17 mouse cellular contexts compared by ENCODE assay signal in the genomic region with DNA sequence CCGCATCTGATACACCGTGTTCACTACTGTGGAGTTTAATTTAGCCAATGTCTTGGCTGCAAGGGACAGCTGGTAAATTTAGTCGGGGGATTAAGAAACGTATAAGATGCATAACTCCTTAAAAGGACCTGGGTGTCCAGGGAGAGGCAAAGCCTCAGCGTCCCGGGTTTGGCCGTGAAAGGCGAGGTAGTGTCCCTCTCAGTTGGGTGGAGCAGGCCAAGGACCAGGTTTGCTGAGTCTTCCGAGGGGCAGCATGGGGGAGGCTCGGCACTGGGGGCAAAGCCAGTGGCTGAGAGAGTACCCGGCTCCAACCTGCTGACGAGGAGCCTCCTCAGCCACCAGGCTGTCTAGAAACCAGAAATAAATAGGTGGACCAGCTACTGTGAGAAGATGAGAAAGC. TPM values are rescaled to one million over a fixed set of nuclear protein-coding genes. Genes with fewer than 3 reads are reported as not detected.
DNase-seq lines count a peak whose midpoint lies in the region.
"Had no signal": no experiment of that assay in that cellular context is flagged by ENCODE, and none has a peak within 500 bp of the region (broad histone marks: within the 10 kb centered on the region; RNA-seq: fewer than 3 reads in every experiment).

No protein-coding gene starts in this region.

- peak; percentile 64 for DNase-seq in gastrocnemius, adult 18-20 months (ENCODE audit: low spot score)
- no peak for DNase-seq in gastrocnemius, postnatal 36 days
- DNase-seq in gastrocnemius, adult 8-10 months (ENCODE audit: low spot score in 2 of 2): peak; percentile 24 to 54
- no peak for DNase-seq in gastrocnemius, postnatal 4 days (ENCODE audit: low spot score in 2 of 2)
- DNase-seq in gastrocnemius, postnatal 14 days: peak; percentile 49
- DNase-seq in skeletal muscle tissue, adult 2 months (ENCODE audit: low read depth, low spot score): peak; percentile 86
- no peak for DNase-seq in left cerebral cortex, adult 11 months (ENCODE audit: low spot score)
- DNase-seq: adrenal gland, adult 8-10 months; adrenal gland, postnatal 14 days; adrenal gland, postnatal 36 days; B cell, adult 2 months; cerebellum, adult 11-12 months; cerebellum, adult 2 months; cerebellum, adult 9-10 months; cerebellum, postnatal 10 days; cerebellum, postnatal 25 days had no signal

- intact Hi-C loops in gastrocnemius, postnatal 36 days (cut with DNase I): no loop called here
- intact Hi-C loops in gastrocnemius, postnatal 14 days (cut with DNase I; ENCODE audit: low total_unique reads): no loop called here

RNA-seq across cellular contexts. Expression of a gene that starts 16.8 kb away (rescaled TPM):
- under 1 TPM; 0.50 to 1.00 TPM for total RNA-seq in gastrocnemius, adult 18-20 months (2021)
- total RNA-seq in gastrocnemius, postnatal 36 days (2021): 1 to 10 TPM in 1 of 2 experiments, under 1 TPM in 1; 0.91 to 1.2 TPM
- total RNA-seq in gastrocnemius, adult 8-10 months (2022): under 1 TPM in 3 of 4 experiments, not detected in 1; 0.24 to 0.94 (median 0.74) TPM
- total RNA-seq in gastrocnemius, postnatal 4 days (2021): 1 to 10 TPM; 3.4 to 3.9 TPM
- 1 to 10 TPM in 1 of 2 experiments, under 1 TPM in 1; 1.00 to 3.0 TPM for total RNA-seq in gastrocnemius, postnatal 14 days (2021)

RNA-seq across cellular contexts. Expression of a gene that starts 21.6 kb away (rescaled TPM):
- over 10,000 TPM; 13,440 to 14,162 TPM for total RNA-seq in gastrocnemius, adult 18-20 months (2021)
- total RNA-seq in gastrocnemius, postnatal 36 days (2021): over 10,000 TPM; 16,417 to 20,637 TPM
- total RNA-seq in gastrocnemius, adult 8-10 months (2022): over 10,000 TPM; 12,380 to 17,080 (median 15,669) TPM
- total RNA-seq in gastrocnemius, postnatal 4 days (2021): 100 to 1,000 TPM; 716 to 864 TPM
- over 10,000 TPM; 19,167 to 21,154 TPM for total RNA-seq in gastrocnemius, postnatal 14 days (2021)
- total RNA-seq: adrenal gland, adult 8-10 months; adrenal gland, postnatal 14 days; adrenal gland, postnatal 36 days; G1E had no signal

RNA-seq across cellular contexts. Expression of a gene that starts 53.9 kb away (rescaled TPM):
- total RNA-seq in gastrocnemius, adult 18-20 months (2021): 10 to 100 TPM; 11.5 to 16.6 TPM
- total RNA-seq in gastrocnemius, postnatal 36 days (2021): 10 to 100 TPM; 18.0 to 27.2 TPM
- total RNA-seq in gastrocnemius, adult 8-10 months (2022): 10 to 100 TPM in 3 of 4 experiments, 1 to 10 TPM in 1; 9.0 to 16.1 (median 12.5) TPM
- 10 to 100 TPM; 38.0 to 48.1 TPM for total RNA-seq in gastrocnemius, postnatal 4 days (2021)
- total RNA-seq in gastrocnemius, postnatal 14 days (2021): 10 to 100 TPM; 53.4 to 55.0 TPM

Comparison
In these comparisons a context has a peak if more than half of its experiments do, and no peak if none do; other contexts are left out.
1. DNase-seq: peak in gastrocnemius, adult 18-20 months (single experiment), gastrocnemius, adult 8-10 months (2 of 2), gastrocnemius, postnatal 14 days (single experiment) and skeletal muscle tissue, adult 2 months (single experiment); none in gastrocnemius, postnatal 36 days (0 of 2), gastrocnemius, postnatal 4 days (0 of 2) and left cerebral cortex, adult 11 months (single experiment).
2. RNA of a gene that starts 21.6 kb away (total RNA-seq): 19,167 to 21,154 TPM in gastrocnemius, postnatal 14 days, 16,417 to 20,637 TPM in gastrocnemius, postnatal 36 days, 12,380 to 17,080 TPM in gastrocnemius, adult 8-10 months and 13,440 to 14,162 TPM in gastrocnemius, adult 18-20 months; 716 to 864 TPM in gastrocnemius, postnatal 4 days; every median in the first group is over 10 times any median in the second.